Mouse (Mus musculus): ENCODE measurements at regions not wholly inside any gene's neighbourhood (a gene's known extent, or its start where the extent isn't known, plus 50 kb on each side); places are given as distances from the start of the nearest gene placed in this dataset.

DNA sequence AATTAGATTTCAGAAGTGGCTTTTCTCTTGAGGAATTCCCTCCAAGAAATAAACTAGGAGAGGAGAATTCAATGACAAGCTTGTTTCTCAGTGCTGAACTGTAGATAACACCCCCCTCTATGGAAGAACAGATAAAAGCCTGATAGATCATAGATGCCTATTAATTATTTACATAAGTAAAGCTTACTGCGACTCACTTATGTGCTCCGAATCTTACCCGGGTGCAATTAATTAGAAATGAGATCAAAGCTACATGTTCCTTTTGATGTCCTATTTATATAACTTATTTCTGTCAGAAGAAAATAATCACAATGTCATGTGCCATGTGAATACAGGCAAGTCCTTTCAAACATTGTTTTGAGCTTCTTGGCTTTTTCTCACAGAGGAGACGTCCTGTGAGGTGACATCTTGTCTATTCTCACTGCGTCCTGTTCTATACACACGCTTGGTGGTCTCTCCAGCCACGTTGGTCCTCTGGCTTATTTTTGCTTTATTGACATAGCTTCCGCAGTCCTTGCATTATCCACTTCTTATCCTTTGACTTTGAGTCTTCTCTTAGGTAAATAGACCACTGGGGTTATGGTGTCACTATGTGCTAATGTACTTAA lies 50.7 kb upstream of the Fat1 start:
- no peak overlapping the region for H3K4me2 ChIP-seq (ENCODE audit: low read depth, low read length)
- H3K36me3 ChIP-seq (ENCODE audit: control insufficient read depth, insufficient read depth, low read length): no peaks in the 10 kb centered on the region
- ATAC-seq (ENCODE audit: insufficient read depth, low FRiP score): no peak
- WGBS: 41% methylated on average over 8 of the region's 8 CpGs
- H3K9ac ChIP-seq (ENCODE audit: low read length): no peak overlapping the region
- H3K9me3 ChIP-seq (replicated peaks; ENCODE audit: control insufficient read depth, low read length): no peaks in the 10 kb centered on the region
- H3K27me3 ChIP-seq (ENCODE audit: control insufficient read depth, insufficient read depth, low read length): no peaks in the 10 kb centered on the region
- no peaks in the 10 kb centered on the region for H3K4me1 ChIP-seq (ENCODE audit: control insufficient read depth, insufficient read depth, low read length)
- H3K27ac ChIP-seq (ENCODE audit: low read length): no peak overlapping the region
- no peak overlapping the region for H3K4me3 ChIP-seq (replicated peaks; ENCODE audit: low read length)

All from stomach, embryonic 16.5 days (tissue).